Mouse (Mus musculus) left cerebral cortex, postnatal 25 days (tissue): ENCODE results near the gene Rbfox1. TPM values are rescaled to one million over a fixed set of nuclear protein-coding genes. Genes with fewer than 3 reads are reported as not detected.

Source experiments
- DNase-seq, 2 experiments: peaks; one replicate each; pipeline ENCODE4 v3.0.0; 2022; ENCODE audit warnings: low spot score in 2 of 2, mixed read lengths in 1 of 2
- intact Hi-C: fragments of 180-260 bp; cut with DNase I; formaldehyde crosslinking; loops from one replicate; pipeline ENCODE4 v1.15.1; 2025
- total RNA-seq, 2 experiments: library from RNA; stranded (reverse); gene quantifications; 2 replicates each; pipeline ENCODE4 v1.2.3; 2021

The Rbfox1 gene
- total RNA-seq, 2 experiments from 2014 or later = 322 to 343 TPM

DNA sequence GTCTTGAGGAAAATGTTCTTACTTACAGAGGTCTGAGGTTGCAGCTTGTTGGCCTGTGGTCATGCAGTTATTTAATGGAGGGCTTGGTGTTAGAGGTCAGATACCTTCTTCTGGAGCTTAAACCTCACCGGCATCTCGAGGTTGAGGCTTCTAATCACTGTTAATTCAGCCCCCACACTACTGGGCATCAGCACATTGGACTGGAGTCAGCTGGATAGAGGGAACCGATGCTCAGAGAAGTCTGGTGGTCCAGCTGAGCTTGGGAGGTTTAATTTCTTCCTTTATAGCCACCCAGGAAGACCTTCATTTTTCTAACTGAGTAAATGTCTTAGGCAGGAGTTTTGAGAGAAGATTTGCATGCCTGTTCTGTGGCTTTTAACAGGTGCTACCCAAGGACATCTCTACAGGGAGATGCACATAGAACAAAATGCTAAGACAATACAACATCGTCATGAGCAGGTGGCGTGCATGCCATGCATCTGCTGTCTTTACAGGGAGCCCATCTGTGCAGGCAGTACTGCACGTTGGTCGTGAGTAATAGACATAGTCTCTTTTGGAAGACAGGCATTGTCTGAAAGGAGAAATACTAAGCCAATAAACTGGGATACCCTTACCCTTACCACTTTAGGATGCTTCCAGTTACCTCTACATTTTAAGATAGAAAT lies 199.7 kb downstream of the Rbfox1 start:
- no peak for DNase-seq
- intact Hi-C loops = no loop called here

DNA sequence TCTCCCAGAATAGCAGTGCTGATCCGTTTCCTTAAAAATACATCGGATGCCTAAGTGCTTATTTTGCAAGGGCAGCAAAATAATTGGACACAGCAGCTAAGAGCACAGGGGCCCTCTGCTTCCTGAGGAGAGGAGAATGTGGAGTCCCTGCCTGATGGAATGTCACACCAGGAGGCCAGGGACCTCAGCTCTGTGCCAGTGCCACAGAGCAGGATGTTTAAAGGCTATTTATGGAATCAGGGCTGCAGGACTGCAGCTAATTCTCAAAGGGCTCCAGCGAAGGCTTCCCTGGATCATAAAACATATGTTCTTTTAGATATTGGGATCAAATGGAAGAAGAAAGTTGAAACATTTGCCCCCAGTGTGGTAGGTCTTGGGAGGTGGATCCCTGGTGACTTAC lies 201.0 kb downstream of the Rbfox1 start:
- DNase-seq = no peak
- intact Hi-C loops = no loop called here

DNA sequence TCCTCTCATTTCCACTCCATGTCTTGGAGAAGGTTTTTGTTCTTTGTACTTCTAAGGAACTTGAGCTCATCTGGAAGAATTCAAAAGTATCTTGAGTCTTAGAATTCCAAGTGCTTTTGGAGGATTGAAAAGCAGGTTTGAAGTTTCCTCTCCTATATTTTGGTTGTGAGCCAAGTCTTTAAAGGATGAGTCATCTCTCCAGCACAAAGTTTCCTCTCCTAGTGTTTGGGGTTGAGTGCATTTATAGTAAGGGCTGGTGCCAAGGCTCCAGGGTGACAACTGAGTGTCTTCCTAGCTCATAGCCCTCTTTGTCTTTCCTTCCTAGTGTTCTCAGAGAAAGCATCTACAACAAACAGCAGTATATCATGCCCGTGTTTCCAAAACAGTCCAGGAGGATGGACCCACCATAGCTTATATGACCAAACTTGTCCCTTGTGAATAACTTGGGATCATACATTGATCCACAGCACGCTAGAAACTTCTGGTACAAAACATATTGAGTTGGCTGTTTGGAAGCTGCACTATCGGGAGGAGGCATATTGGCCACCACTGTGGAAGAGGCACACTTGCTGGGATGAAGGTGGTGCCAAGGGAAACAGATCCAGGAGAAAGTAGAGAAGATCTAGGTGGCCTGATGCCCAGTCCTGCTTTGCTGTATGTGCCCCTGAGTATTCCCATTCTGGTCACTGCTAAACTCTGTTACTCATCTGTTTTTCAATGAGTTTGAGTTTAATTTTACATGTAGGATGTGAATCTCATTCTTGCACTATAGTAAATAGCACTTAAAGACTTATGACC lies 206.4 kb downstream of the Rbfox1 start:
- peak in 1 of 2 experiments; percentile 24 for DNase-seq
- intact Hi-C loops = no loop called here

DNA sequence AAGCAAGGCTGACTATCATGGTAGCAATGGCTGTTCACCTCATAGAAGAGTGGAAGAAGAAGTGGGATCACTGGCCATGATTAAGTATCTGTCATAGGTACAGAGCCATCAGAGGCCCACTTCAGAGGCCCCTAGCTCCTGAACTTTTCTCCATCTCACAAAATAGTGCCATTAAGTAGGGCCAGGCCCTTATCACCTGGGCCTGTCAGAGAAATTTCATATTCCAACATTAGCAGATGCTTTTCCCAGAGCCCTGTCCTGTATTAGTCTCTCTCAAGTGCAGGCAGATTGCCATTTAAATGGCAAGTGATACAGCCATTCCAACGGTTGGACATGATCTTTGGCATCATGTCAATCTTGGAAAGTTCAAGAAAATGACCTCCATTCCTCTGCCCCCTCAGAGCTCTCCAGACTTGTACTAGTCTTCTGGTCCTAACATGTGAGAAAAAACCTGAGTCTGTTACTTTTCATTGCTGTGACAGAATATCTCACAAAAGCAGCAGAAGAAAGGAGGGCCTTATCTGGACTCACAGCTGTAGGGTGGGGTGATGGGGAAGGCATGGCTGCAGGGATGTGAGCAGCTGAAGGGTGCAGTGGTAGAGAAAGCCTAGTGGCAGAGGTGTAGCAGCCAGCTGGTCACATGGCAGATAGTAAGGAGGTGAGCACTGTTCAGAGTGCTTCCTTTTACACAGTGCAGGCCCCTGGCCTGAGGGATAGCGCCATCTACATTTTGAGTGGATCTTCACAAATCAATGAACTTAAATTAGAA lies 210.6 kb downstream of the Rbfox1 start:
- intact Hi-C loops = no loop called here
- DNase-seq = no peak

DNA sequence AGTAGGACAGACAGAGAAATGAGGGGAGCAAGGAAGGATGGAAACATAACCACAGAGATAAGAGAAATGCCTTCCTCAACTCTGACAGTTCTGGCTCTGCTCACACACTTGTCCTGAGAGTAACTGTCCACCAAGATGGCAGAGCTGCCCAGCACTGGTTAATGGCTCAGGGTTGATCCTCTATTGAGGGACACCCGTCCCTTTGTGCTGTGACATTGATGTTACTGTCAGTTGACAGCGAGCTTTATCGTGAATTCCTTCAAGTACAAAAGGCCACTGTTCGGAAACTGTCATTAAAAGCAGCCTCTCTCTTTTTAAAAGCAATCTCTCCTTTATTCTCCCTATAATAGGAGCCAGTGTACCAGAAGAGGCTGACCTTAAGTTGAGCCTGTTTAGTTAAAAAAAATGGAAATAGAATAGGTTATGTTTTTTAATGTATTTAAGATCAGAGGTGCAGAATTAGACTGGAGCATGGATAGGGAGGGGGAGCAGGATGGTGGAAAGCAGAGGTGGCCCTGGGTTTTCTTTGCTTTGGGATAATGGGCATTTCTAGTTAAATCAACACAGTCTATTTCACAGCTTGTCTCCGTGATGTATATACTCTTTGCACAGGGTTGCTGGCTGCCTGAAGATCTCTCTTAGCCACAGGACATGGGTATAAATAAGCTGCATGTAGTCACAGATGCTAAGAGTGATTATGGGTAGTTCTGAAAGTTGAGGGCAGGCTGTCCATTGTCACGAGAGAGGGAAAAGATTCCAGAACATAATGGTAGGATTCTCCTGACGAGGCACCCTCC lies 212.3 kb downstream of the Rbfox1 start:
- DNase-seq = no peak
- intact Hi-C loops = no loop called here

DNA sequence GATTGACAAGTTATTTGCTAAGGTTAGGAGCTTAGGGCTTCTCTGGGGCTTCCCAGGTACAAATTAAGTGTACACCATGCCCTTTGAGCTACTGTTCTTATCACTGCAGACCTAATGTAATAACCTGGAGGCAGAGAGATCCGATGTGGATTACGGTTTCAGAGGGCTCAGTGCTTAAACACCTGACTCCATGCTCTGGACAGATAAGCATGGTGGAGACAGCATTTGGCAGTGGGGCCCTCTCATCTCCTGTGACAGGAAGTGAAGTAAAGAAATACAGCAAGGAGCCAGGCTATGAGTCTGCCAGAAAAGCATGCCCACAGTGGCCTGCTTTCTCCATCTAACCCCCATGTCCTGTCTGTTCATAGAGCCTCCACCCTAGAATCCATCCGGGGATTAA lies 213.0 kb downstream of the Rbfox1 start:
- intact Hi-C loops = no loop called here
- no peak for DNase-seq

DNA sequence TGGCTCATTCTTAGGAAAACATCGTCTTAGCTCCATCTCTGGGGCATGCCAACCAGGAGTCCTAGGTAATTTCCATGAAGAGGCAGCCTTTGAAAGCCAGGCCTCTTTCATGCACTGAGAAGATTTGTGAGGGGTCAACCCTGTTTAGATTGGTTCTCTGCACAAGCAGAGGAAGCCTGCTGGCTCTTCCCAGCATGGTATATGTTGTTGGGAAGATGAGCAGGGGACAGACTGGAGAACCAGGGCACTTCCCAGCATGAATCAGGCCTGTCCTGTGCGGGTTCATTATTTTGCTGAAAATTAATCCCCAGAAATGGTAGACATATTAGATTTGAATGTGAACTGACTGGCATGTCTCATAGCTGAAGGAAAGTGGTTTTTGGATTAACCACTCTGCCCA lies 214.4 kb downstream of the Rbfox1 start:
- intact Hi-C loops = no loop called here

DNA sequence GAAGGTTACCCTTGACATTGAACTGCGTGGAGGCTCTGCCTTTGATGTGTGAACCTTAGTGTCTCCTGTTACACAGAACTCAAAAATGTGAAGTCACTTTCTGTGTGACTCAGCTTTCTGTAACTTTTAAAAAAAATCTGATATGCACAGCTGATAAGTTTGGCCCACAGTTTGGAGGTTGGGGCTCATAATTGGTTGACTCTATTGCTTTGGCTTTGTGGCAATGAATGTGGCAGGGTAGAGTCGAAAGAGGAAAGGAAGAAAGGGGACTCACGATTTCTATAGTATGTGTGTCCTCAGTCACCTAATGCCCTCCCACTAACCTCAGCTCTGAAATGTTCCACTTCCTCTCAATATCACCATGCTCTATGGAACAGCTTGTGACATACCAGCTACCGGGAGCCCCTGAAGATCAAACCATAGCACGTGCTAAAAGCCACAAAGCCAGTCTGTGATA lies 215.3 kb downstream of the Rbfox1 start:
- no peak for DNase-seq
- intact Hi-C loops = no loop called here

More for the DNA sequence above, 214.4 kb downstream of the Rbfox1 start:
- DNase-seq = no peak

DNA sequence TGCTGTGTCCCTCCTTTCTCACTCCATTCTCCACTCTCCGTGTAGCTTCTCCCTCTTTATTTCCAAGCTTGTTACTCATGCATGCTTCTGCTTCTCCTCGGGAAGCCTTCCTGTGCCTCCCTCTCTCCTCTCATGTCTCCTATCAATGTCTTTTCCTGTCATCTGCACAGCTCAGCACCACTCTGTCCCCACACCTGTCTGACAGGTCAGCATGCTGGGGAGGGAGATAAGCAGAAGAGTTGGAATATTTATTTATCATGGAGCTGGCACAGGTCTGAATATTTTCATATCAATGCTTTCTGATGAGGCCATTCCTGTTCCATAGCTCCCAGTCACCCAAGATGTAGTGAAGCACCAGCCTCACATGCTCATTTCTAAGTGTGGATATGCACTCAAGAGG lies 218.6 kb downstream of the Rbfox1 start:
- intact Hi-C loops = no loop called here
- DNase-seq = no peak

DNA sequence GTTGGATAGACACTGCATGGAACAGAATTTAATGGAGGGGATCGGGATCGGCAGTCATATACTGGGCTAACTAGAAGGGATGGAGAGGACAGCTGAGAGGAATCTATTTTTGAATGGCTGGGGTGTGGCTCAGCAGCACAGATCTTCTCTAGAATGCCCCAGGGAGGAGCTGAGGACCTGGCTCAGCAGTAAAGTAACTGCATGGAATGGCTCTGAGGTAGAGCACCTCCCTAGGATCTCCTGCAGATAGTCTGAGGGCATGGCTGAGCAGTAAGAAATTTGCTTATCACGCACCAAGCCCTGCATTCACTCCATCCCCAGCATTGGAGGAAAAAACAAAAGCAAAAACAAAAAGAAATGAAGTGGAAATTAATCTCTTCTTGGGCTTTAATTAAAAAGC lies 225.0 kb downstream of the Rbfox1 start:
- no peak for DNase-seq
- intact Hi-C loops = loop anchor here (5.0 kb wide), 2 partner anchors 33 to 73 kb away; no protein-coding TSS in a partner anchor

DNA sequence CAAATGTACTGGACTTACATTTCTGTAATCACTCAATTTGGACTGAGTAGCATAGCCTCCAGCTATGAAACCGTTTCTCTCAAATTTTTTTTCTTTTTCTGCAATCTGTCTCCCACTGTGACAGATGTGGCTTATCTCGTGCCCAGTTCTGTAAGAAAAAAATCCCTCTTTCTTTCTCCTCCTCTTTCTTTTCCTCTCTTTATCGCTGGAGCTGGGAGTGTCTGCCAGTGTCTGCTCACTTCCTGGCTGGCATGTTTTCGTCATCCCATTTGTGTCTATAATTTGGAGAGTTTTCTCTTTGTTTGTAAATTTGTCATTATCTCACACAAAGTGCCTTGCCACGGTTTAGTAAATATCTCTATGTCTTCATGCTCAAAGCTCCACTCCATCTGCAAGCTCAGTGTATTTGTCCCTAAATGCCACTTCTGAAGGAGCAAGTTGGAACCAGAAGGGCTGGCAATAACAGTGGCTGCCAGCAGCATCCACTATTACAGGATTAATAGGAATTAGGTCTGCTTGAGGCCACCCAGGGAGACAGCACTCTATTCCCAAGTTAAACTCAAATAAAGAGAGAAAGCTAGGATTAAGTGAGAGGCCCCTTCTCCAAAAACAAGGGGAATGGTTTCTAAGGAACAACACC lies 228.8 kb downstream of the Rbfox1 start:
- peak in 1 of 2 experiments; percentile 66 for DNase-seq
- intact Hi-C loops = loop anchor here (5.0 kb wide), 2 partner anchors 37 to 77 kb away; no protein-coding TSS in a partner anchor

DNA sequence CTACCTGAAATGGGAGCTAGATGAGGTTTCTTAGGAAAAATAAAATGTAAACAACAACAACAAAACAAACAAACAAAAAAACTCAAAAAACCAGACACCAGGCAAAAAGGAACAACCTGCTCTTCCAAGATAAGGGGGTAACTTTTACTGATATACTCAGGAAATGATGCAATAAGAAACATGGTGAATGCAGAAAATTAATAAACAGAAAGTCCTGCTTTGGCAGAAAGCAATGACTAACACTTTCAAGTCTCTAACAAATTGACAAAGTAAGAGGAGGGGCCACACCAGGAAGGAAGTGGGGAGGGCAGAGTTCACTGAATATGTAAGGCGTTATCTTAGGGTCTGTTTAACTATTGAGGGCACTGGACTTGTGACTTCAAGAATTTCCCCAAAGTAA lies 234.3 kb downstream of the Rbfox1 start:
- intact Hi-C loops = no loop called here
- DNase-seq = no peak

DNA sequence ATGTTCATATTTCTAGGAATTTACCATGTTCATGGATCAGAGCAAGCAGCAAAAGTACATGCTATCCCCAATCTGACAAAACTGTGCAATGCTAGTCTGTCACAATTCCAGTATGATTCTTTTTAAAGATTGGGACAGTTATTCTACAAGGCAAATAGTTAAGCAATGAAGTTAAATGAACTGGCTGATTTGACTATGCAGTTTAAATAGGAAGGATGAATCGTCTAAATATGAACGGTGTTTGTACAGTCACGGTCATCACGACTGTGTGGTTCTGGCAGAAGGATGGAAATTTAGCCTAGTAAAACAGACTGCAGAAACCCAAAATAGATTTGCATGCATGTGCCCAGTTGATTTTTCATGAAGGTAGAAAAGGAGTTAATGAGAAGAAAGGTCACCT lies 236.1 kb downstream of the Rbfox1 start:
- intact Hi-C loops = no loop called here
- peak in 1 of 2 experiments; percentile 43 for DNase-seq

DNA sequence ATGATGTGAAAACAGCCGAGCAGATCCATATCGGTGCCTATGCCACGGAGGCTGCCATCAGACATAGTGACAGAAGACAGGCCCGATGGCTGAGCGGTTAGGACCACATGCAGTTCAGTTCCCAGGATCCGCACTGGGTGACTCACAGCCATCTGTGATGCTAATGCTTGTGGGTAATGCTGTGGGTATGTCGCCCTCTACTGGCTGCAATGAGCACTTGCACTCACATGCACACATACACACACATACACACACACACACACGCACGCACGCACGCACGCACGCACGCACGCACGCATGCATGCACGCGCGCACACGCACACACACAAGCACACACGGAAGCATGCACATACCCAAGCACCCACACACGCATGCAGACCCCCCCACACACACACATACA lies 237.7 kb downstream of the Rbfox1 start:
- intact Hi-C loops = no loop called here

DNA sequence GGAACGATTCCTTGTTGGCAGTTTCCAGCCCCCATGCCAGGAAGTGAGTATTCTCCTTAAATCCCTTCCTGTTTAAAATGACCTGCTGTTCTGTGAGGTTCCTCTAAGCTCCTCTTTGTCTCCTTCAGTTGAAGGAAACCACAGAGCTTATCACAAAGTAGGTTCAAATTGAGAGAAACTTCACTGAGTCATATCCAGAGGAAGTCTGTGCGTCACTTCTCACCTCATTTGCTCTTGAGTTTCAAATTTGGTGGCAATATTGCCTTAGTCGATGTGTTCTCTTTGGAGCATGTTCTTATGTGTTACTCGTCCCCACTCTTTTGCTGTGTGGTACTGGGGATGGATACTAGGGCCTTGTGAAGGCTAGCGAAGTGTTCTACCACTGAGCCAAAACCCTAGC lies 243.2 kb downstream of the Rbfox1 start:
- intact Hi-C loops = no loop called here
- peak in 1 of 2 experiments; percentile 61 for DNase-seq

More for the DNA sequence above, 237.7 kb downstream of the Rbfox1 start:
- DNase-seq = no peak

DNA sequence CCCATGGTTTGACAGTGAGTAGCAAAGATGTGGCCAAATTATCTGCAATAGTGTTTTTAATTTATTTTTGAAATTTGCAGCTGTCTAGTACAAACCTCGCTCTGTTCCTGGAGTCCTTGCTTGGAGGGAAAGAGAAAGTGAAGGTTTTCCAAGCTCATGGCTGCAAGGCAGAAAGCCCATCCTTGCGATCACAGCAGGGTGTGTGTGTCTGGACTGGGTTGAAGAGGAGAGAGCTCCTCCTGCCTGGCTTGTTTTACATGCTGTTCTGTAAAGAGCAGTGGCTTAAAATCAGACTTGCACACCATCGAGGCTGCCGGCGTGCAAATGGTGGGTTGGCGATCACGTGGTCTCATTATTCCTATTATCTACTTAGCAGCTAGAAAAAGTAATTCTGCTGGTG lies 249.9 kb downstream of the Rbfox1 start:
- intact Hi-C loops = no loop called here
- DNase-seq = peak in 1 of 2 experiments; percentile 22

DNA sequence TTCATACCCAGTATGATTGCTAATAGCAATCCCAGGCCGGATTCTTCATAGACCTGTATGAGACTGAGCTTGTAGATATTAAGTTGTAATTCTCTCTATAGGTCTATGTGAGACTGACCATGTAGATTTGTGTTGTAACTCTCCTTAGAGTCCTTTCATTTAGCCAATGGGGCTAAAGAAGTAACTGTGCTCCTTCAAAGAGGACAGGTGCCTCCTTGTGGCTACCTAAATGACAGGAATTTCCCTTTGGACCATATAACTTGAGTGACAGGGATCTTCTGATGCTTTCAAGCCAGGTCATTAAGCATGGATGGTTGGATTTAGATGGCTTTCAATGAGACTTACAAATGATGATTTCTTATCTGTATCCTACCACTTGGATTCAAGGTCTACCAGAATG lies 254.3 kb downstream of the Rbfox1 start:
- intact Hi-C loops = no loop called here
- DNase-seq = no peak

DNA sequence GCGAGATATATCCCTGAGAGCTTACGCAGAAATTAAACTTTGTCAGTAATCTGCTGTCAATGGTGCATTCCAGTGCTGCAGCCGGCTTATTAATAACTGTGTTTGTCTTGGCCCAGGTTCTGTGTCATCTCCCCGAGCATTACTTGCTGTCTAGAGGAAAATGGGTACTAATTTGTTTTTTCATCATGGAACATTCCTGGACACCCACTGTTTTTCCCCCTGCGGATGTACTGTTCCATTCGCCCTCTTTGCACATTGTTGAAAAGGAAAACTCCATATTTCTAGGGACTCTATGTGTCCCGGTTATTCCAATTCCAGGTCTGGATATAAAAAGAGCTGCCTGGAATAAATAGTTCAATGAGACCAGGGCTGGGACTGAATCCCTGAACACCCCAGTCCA lies 262.8 kb downstream of the Rbfox1 start:
- intact Hi-C loops = no loop called here

DNA sequence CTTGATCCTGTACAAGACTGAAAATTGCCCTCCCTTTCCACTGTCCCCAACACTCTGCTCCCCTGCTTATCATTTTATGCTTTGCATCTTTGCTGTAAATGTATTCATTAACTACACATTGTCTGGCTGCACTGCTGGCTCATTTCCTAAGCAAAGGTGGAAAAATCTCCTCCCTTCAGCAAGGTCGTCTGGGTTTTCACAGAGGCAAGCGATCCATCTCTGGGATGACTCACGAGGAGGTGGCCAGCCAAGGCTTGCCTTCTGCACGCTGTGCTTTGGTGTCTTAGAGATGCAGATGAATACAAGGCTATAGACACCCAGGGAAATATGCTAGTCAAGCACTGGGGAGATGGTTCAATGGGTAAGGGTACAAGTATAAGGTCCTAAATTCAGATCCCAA lies 264.2 kb downstream of the Rbfox1 start:
- peak in 1 of 2 experiments; percentile 49 for DNase-seq
- intact Hi-C loops = no loop called here

More for the DNA sequence above, 262.8 kb downstream of the Rbfox1 start:
- DNase-seq = peak; percentile 41 to 72
